Mouse (Mus musculus) CD4-positive helper T cell, adult 2 months (primary cell): ENCODE results near the gene Senp7.
"Not testable (repeated sequence)": the region's sequence is repeated elsewhere in the genome, so short reads cannot be mapped to it uniquely, and the experiment has no call there.

Experiments
- DNase-seq: peaks from one replicate; pipeline ENCODE4 v3.0.0-alpha.2; 2012; ENCODE audit warnings: low read depth, missing footprints, low spot score

Senp7 gene

GRCm38 (mm10) chr16:56048038-56048437 lies at the start of gene Senp7:
Gene Senp7 (plus strand): TSS chr16:56048338.
- not testable (repeated sequence) for DNase-seq

GRCm38 (mm10) chr16:56006798-56007197 lies 41.3 kb upstream of the Senp7 start:
- DNase-seq: no peak

- no peak for DNase-seq
Observed at GRCm38 (mm10) chr16:56008862-56009261, 39.3 kb upstream of the Senp7 start.

GRCm38 (mm10) chr16:56012789-56013743 lies 35.1 kb upstream of the Senp7 start:
- DNase-seq: no peak

- no peak for DNase-seq
Observed at GRCm38 (mm10) chr16:56014076-56014475, 34.1 kb upstream of the Senp7 start.

- no peak for DNase-seq
Observed at GRCm38 (mm10) chr16:56019660-56020059, 28.5 kb upstream of the Senp7 start.

GRCm38 (mm10) chr16:56027854-56028629 lies 20.1 kb upstream of the Senp7 start:
- DNase-seq: no peak

- DNase-seq: no peak
Observed at GRCm38 (mm10) chr16:56028722-56029551, 19.2 kb upstream of the Senp7 start.

GRCm38 (mm10) chr16:56029661-56030082 lies 18.5 kb upstream of the Senp7 start, which contains the start of gene Pcnp:
Gene Pcnp (minus strand): TSS chr16:56029739.
- peak; percentile 98 for DNase-seq

- no peak for DNase-seq
Observed at GRCm38 (mm10) chr16:56034566-56034965, 13.6 kb upstream of the Senp7 start.

GRCm38 (mm10) chr16:56036501-56036900 lies 11.6 kb upstream of the Senp7 start:
- no peak for DNase-seq

- peak; percentile 92 for DNase-seq
Observed at GRCm38 (mm10) chr16:56037138-56038010, 10.8 kb upstream of the Senp7 start, which contains the start of gene Trmt10c. Gene Trmt10c (minus strand): TSS chr16:56037819.

- DNase-seq: no peak
Observed at GRCm38 (mm10) chr16:56038090-56038489, 10.0 kb upstream of the Senp7 start.

- no peak for DNase-seq
Observed at GRCm38 (mm10) chr16:56055911-56056310, 7.8 kb downstream of the Senp7 start.

GRCm38 (mm10) chr16:56056944-56057590 lies 8.9 kb downstream of the Senp7 start:
- no peak for DNase-seq

GRCm38 (mm10) chr16:56058151-56058550 lies 10.0 kb downstream of the Senp7 start:
- no peak for DNase-seq

GRCm38 (mm10) chr16:56061995-56062594 lies 14.0 kb downstream of the Senp7 start:
- no peak for DNase-seq

- no peak for DNase-seq
Observed at GRCm38 (mm10) chr16:56062981-56063380, 14.8 kb downstream of the Senp7 start.

GRCm38 (mm10) chr16:56064334-56064990 lies 16.3 kb downstream of the Senp7 start:
- peak; percentile 91 for DNase-seq
